Mouse (Mus musculus) adrenal gland, postnatal 14 days (tissue): ENCODE data around the gene Polr3e. TPM values are rescaled to one million over a fixed set of nuclear protein-coding genes. Genes with fewer than 3 reads are reported as not detected.
A peak's percentile ranks its signal among the peaks of the same experiment; 100 is the strongest.
"Not testable (repeated sequence)": the region's sequence is repeated elsewhere in the genome, so short reads cannot be mapped to it uniquely, and the experiment has no call there.

Experiments used
- DNase-seq: peaks from one replicate; pipeline ENCODE4 v3.0.0; 2021; ENCODE audit warnings: mixed read lengths
- total RNA-seq: library from RNA; stranded (reverse); gene quantifications from 2 replicates; pipeline ENCODE4 v1.2.3, GENCODE M21; 2021

Polr3e gene
- total RNA-seq, 1 experiment from 2014 or later: 23.3 TPM

DNA sequence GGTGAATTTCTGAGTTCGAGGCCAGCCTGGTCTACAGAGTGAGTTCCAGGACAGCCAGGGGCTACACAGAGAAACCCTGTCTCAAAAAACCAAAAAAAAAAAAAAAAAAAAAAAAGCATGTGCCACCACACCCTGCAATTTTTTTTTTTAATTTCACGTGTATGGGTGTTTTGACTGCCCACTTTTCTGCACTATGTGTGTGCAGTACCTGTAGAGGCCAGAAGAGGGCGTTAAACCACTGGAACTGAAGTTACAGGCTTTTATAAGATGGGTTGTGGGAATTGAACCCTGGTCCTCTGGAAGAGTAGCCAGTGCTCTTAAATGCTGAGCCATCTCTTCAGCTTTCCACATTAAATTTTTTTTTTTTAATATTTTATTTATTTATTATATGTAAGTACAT, 7.4 kb upstream of the Polr3e start:
- not testable (repeated sequence) for DNase-seq

DNA sequence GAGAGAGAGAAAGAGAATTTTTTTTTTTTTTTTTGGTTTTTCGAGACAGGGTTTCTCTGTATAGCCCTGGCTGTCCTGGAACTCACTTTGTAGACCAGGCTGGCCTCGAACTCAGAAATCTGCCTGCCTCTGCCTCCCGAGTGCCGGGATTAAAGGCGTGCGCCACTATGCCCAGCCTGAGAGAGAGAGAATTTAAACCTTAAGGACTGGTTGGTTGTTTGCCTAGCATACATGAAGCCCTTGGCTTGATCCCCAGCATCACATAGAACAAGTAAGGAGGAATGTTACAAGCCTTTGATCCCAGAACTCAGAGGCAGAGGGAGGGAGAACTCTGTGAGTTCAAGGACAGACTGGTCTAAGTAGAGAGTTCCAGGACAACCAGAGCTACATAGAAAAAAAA, 6.3 kb upstream of the Polr3e start:
- not testable (repeated sequence) for DNase-seq

DNA sequence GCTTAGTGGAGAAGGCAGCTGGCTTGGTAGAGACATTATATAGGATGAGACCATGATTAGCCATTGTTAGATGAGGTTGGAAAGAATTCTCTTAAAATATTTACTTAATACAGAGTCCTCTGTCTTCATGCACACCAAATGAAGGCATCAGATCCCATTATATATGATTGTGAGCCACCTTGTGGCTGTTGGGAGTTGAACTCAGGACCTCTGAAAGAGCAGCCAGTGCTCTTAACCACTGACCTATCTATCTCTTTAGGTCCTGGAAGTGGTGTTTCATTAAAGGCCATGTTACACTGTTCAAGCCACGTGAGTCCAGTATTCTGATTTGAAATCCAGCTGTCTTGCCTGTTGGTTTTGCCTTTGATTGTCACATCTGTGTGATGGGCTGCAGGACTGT, 4.2 kb upstream of the Polr3e start:
- no peak for DNase-seq

DNA sequence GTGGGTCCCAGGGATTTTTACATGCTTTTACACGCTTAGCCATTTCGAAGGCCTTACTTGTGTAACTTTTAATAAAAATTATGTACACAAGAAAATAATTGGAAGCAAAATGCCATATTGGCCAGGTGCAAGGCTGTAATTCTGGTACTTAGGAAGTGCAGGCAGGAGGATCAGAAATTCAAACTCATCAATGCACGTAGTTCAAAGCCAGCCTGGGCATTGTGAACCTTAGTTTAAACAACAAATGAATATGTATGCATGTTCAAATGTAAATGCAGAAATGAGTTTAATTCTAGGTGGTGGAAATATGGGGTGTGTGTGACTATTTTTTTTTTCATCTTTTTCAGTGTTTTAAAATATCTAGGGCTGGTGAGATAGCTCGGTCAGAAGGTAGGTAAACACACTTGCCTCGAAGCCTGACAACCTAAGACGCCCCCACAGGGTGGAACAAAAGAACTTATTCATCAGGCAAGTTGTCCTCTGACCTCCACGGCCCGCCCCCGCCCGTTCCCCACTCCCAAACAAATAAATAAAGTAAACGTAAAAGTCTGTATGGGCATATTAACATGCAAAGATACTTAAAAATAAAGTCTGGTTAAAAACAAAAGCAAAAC, 1.2 kb upstream of the Polr3e start:
- DNase-seq: no peak

DNA sequence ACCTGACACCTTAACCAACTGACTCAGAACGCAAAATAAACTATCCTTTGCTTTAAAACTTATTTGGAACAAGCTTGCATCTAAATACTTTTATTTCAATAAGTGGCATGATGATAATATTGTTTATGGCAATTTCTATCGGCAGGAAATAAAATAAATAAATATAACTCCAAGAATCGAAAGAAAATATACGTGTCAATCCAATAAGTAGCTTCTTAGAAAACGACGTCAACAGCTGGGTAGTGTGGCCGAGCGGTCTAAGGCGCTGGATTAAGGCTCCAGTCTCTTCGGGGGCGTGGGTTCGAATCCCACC, 309 bp upstream of the Polr3e start:
- no peak for DNase-seq

DNA sequence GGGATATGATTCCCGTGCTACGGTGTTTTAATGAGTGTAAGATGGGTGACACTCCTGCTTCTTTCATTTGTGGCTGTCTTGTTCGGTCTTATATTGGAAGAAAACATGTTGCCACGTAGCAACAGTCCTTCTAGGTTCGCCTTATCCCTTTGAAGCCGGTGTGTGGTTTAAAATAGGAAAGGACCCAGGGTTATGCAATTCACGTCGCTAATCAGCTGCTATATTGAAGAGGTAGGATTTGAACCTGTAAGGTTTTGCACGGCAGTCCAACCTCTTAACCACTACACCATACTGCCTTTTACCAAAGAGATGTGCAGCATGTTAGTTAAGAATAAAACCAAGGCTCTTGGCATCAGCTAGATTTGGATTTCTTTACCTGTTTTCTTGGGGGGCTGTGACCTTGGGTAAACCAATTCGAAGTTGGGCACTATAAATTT, 1.0 kb downstream of the Polr3e start:
- DNase-seq: peak; percentile 62

DNA sequence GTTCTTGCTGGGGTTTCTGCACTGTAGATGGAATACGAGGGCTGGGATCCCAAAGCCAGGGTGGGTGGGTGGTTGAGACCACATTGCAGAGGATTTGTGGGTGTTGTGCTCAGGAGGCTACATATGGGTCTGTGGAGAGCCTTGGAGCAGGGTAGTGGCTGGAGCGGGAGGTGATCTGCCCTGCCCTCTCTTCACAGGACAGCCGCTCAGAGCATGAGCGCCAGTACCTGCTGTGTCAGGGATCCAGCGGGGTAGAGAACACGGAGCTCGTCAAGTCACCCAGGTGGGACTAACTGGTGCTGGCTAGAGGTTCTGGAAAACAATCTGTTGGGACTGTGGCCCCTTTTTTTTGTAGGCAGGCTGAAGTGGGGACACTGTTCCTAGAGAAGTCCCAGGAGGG, 15.6 kb downstream of the Polr3e start:
- DNase-seq: no peak

DNA sequence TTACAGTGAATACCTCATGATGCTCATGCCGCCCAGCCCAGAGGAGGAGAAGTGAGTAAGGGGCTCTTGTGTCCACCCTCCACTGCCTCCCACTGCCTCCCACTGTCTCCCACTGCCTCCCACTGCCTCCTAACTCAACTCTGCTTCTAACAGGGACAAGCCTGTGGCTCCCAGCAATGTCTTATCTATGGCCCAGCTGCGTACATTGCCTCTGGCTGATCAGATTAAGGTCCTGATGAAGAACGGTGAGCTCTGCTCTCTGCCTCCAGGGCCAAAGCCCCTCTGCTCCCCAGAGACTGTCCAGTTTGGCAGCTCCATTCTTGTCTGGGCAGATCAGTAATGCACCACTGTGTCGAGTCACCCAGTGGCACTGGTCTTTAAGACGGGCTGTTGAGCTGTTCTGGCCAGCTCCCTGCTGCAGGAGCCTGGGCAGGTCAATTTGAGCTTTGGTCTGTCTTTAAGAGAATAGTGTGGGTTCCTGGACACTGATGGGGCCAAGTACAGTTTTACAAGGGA, 16.2 kb downstream of the Polr3e start:
- DNase-seq: no peak

DNA sequence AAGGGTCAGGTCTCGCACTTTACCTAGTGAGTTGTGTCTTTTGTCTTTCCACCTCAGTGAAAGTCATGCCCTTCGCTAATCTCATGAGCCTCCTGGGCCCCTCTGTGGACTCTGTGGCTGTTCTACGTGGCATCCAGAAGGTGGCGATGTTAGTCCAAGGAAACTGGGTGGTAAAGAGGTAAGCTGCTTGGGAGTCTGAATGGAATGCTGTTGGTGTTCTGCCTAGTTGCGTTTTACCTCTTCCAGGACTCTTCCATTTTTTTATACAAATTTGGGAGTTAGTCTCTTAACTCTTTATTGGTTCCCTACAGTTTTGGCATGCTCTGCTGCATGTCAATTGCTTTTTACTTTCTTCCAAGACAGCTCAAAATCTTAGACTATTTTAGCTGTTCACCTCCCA, 17.2 kb downstream of the Polr3e start:
- DNase-seq: peak; percentile 69

DNA sequence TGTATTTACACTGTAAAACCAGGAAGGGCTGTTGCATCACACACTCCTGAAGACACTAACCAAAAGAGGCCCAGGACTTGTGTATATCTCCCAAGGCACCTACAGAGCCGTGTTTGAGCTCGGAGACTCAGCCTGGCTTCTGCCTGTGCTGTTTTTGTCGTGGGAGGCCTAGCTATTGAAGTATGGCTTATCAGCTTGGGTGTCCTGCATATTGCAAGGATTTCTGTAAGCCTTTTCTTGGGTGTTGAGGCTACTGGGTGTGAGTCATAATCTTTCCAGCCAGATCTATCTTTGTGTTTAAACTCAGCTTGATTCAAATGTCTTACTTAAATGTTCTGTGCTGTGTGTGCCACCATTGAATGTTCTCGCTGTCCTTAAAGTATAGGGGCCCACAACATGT, 19.0 kb downstream of the Polr3e start:
- DNase-seq: no peak

DNA sequence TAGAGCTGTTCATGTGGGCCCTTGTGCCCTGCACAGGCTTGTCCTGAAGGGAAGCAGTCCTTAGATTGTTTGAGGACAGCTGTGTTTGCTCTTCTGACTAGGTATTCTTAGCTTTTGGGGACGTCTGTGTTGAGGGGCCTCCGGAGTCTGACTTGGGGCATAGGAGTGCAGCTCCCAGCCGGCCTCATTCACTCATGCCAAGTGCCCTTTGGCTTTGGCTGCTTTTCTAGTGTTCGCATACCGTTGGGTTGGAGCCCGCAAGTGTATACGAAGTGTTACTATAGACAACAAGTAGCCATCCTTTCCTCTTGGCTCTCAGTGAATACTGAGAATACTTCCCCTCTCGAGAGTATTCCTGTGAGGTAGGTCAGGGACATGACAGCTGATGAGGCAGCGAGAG, 20.7 kb downstream of the Polr3e start:
- no peak for DNase-seq

DNA sequence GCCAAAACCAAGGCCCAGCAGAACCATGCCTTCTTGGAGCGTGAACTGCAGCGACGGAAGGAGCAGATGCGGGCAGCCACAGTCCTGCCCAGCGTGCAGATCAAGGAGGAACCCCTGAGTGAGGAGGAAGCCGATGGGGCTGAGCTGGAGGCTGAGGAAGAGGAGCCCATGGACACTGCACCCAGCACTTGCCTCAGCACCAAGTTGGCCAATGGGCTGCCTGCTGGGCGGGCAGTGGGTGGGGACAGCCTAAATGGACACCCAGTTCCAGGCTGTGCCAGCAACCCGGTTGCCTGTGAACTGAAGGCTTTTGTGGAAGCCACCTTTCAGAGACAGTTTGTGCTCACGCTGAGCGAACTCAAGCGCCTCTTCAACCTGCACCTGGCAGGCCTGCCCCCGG, 22.8 kb downstream of the Polr3e start:
- DNase-seq: peak; percentile 23

DNA sequence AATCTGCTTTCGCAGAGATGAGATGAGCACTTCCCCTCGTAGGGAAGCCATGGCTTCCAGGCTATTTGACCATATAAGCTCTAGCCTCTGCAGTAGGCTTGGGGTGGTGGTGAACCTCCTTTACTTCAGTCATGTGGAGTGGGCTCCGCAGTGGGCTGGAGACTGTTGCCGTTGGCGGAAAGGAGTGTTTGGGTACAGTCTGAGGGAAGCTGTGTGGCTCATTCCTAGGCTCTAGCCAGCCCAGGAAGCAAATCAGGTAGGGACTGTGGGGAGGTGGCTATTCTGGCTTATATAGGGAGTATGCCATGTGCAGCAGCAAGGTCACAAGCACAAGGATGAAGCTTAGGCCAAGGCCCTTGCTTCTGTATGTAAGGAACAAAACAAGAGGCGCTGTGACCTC, 23.7 kb downstream of the Polr3e start:
- no peak for DNase-seq

DNA sequence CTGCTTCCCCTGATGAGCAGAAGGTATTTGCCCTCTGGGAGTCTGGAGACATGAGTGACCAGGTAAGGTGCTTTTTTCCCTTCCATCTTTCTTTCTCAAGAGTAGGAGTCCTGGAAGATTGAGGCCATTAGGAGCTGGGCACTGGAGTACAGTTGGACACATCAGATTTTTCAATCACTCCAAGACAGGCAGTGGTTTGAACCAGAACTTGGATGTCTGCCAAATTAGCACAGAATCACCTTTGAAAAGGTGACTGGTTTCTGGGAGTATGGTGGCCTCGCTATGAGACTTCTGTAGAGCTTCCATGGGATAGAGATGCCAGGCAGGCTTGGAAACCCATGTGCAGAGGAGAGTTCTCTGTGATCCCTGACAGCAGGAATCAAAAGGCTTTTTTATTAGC, 25.0 kb downstream of the Polr3e start:
- DNase-seq: no peak

DNA sequence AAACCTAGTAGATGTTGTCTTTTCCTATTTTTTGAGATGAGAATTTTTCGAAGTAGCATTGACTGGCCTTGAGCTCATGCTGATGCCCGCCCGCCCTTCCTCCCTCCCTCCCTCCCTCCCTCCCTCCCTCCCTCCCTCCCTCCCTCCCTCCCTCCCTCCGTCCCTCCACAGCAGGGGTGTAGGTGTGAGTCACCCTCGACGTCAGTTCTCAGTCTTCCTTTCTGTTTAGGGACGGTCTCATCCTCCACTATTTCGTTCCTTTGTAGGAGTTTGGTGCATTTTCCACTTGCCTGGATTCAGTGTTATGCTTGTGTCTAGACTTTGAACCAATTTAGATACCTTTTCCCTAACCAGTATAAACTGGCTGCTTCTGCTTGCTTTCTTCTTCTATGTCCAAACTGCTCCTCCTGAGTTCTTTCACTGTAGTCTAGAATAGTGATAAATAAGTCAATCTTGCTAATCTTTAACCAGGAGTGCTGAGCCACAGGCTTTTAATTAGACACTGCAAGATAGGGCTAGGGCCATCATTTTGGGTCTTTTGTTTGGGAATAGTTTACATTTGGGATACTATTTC, 26.5 kb downstream of the Polr3e start:
- peak; percentile 56 for DNase-seq

DNA sequence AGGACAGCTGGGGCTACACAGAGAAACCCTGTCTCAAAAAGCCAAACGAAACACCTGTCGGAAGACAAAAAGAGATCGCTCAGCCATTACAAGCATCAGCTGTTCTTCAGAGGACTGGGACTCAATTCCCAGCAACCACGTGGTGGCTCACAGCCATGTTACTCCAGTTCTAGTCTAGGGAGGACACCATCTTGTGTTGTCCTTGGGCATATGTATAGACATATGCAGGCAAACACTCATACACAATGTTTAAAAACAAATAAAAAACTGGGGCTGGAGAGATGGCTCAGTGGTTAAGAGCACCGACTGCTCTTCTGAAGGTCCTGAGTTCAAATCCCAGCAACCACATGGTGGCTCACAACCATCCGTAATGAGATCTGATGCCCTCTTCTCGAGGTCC, 36.0 kb downstream of the Polr3e start:
- DNase-seq: not testable (repeated sequence)

DNA sequence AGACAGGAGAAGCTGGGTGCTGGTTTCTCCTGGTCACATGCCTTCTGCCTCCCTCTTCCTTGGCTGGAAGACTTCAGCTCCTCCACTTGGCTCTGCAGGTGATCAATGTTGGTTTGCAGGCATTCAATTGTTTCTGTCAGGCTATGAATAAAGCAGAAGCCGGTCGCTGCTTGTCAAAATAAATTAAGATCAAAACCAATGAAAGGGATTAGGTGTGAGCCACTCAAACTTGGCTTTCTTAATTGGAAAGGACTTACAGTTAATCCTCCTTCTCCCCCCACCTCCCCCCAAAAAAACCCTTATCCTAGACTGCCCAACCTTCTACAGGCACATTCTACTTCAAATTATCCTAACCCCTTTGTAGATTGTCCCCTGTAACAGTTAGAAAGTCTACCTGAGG, 42.6 kb downstream of the Polr3e start:
- DNase-seq: no peak

DNA sequence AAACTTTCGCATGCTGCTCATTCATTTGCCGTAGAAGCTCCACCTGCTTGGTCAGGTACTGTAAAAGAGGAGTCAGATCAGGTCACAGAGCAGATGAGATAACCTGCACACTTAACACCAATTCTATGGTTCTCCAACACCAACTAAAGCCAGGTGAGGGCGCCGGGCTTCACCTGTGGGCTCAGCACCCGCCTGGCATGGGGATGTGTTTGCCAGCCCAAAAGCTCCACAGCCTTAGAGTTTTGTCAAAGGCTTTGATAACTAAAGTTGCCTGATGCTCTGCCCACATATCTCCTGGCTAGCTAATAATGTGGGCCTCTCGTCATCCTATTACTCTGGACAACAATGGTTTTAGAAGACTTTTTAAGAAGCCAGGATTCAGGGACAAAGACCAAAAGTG, 43.1 kb downstream of the Polr3e start:
- no peak for DNase-seq

DNA sequence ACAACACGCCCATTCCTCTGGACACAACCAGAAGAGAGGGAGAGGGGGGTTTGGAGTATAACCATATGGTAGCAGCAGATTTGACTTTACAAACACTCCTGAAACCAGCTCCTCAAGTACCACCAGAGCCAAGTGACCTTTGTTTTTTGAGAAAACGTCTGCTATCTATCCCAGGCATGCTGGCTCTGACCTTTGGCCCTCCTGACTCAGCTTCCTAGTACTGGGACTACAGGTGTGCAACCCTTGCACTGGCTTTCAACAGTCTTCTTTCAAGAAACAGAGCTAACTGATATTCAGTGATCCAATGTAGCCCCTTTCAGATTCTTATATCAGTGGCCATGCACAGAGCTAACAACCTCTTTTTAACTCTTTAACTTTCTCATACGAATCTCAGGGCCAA, 44.3 kb downstream of the Polr3e start:
- DNase-seq: no peak

DNA sequence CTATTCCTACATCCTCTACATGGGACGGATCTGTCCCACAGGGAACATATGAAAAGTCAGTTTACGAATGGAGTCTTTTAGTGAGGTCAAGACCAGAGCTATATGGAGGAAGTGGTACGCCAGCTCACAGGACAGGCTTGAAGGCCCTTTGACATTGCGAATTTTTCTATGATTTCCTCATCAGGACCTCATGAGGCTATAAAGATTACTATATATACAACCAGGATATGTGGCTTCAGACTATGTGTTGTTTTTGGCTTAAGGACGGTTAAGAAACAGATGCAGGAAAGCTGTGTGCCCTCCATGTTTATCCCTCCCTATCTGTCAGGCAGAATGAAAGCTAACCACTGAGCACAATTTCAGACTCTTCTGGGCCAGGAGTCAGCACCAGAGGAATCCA, 45.6 kb downstream of the Polr3e start:
- DNase-seq: no peak

DNA sequence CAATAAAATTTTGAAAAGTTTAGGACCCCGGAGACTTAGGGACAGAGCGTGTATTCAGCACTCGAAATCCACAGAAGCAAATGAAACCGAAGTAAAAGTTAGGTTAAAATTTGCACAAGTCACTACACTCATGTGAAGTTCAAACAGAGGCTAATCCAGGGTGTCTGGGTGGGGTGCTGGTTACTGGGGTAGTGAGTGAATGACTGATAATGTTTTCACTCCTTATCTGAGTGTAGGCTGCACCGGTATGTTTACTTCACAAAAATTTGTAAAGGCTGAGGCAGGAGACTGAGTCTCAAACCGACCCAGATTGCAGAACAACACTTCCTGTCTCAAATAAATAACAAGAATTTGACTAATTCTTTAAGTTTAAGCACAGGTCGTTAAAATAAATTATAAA, 51.7 kb downstream of the Polr3e start:
- no peak for DNase-seq

DNA sequence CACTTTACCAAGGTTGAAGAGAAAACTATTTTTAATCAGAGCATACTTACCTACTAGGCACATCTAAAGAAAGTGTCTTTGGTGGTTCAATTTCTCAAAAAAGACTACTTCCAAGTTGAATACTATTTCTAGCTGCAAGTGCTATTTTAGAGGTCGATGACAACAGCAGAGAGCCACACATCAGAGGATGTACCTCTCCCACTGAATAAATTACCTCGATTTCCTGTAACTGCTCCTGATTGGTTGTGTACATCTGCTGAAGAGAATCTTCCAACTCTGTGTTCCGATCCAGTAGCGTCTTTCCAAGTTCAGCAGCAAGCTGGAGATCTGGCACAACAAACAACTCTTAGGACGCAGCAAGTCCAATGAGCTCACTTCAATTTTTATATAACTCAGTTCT, 52.6 kb downstream of the Polr3e start:
- DNase-seq: no peak

DNA sequence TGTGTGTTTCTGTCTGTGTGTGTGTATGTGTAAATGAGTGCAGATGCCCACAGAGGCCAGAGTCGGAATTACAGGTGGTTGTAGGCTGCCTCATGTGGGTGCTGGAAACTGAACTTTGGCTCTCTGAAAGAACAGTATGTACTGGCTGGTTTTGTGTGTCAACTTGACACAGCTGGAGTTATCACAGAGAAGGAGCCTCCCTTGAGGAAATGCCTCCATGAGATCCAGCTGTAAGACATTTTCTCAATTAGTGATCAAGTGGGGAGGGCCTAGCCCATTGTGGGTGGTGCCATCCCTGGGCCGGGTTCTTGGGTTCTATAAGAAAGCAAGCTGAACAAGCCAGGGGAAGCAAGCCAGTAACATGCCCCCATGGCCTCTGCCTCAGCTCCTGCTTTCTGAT, 54.9 kb downstream of the Polr3e start:
- not testable (repeated sequence) for DNase-seq

DNA sequence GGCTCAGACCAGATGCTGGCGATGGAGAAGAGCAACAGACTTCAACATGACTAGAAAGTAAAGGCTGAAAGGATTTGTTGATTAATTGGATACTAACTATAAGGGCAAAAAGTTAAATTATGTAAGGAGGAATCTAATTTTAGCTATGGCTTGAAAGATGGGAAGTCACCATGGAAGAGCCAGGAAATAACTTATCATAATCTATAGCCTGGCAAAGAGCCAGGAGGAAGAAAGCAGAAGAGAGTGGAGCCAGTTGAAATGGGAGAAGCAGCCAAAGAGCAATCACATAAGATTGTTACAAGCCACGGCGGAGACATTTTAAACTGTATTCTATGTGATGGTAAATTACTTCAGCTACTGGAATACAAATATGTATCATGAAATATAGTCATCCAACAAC, 56.5 kb downstream of the Polr3e start:
- no peak for DNase-seq

DNA sequence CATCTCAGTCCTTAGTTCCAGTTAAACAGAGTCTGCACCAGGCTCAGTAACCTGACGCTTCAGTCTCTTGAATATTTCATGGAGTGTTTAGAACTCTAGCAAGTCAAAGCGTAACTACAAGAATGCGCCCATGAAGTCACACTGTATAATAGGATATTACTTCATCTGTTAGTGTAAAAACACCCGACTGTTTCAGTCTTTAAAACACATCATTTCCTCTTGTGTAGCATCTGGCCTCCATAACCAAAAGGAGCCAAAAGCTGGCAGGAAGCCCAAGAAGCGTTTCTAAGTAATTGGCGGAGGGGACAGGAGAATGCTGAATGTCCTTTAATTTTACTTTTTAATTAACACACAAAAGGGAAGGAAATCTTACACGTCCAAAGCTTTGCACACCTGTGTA, 59.5 kb downstream of the Polr3e start:
- DNase-seq: peak; percentile 15
